Mouse (Mus musculus) heart, embryonic 14.5 days (tissue): Measurements from ENCODE around the gene C1qtnf2. TPM values are rescaled to one million over a fixed set of nuclear protein-coding genes. Genes with fewer than 3 reads are reported as not detected.
A peak's percentile ranks its signal among the peaks of the same experiment; 100 is the strongest.

Source experiments
- ATAC-seq: fragments of 200-750 bp; cut with Nextera tagmentation; 2 replicates; pipeline ENCODE4 v1.8.0; 2017; ENCODE audit warnings: low read depth, moderate TSS enrichment; ENCODE audit not compliant: insufficient number of reproducible peaks, insufficient read depth, low FRiP score
- H3K27ac ChIP-seq, 2 experiments: fragments of 200-500 bp in 1 of 2; fragments of 300-500 bp in 1 of 2; sonication (generic) in 1 of 2; replicated peaks in 1 of 2; 2 replicates each; pipeline ENCODE4 v1.5.1; 2012 to 2014; ENCODE audit warnings: low read depth in 2 of 2, low read length in 2 of 2, control low read depth in 1 of 2, mild to moderate bottlenecking in 1 of 2, mixed read lengths in 1 of 2; ENCODE audit not compliant: control insufficient read depth in 1 of 2, insufficient read depth in 1 of 2
- H3K27me3 ChIP-seq: fragments of 300-500 bp; sonication (generic); 2 replicates; pipeline ENCODE4 v1.6.1; 2014; ENCODE audit warnings: mild to moderate bottlenecking, low read length, control low read depth; ENCODE audit not compliant: control insufficient read depth, insufficient read depth
- H3K36me3 ChIP-seq: fragments of 300-500 bp; sonication (generic); 2 replicates; pipeline ENCODE4 v1.6.1; 2014; ENCODE audit warnings: mild to moderate bottlenecking, control low read depth, low read length, mixed read lengths; ENCODE audit not compliant: control insufficient read depth, insufficient read depth
- H3K4me1 ChIP-seq, 2 experiments: fragments of 200-500 bp in 1 of 2; fragments of 300-500 bp in 1 of 2; sonication (generic) in 1 of 2; 2 replicates each; pipeline ENCODE4 v1.6.1; 2012 to 2014; ENCODE audit warnings: low read length in 2 of 2, control low read depth in 1 of 2, mixed read lengths in 1 of 2; ENCODE audit not compliant: control insufficient read depth in 2 of 2, insufficient read depth in 2 of 2
- H3K4me2 ChIP-seq: fragments of 300-500 bp; sonication (generic); 2 replicates; pipeline ENCODE4 v1.6.1; 2014; ENCODE audit warnings: mild to moderate bottlenecking, low read length
- H3K4me3 ChIP-seq, 2 experiments: fragments of 200-500 bp in 1 of 2; fragments of 300-500 bp in 1 of 2; sonication (generic) in 1 of 2; 2 replicates each; pipeline ENCODE4 v1.5.1; 2012 to 2014; ENCODE audit warnings: low read length in 2 of 2, mild to moderate bottlenecking in 2 of 2, control low read depth in 1 of 2, low read depth in 1 of 2, moderate library complexity in 1 of 2; ENCODE audit not compliant: control insufficient read depth in 1 of 2, insufficient read depth in 1 of 2
- H3K9ac ChIP-seq: fragments of 300-500 bp; sonication (generic); 2 replicates; pipeline ENCODE4 v1.6.1; 2014; ENCODE audit warnings: mild to moderate bottlenecking, low read length
- H3K9me3 ChIP-seq: fragments of 300-500 bp; sonication (generic); 2 replicates; pipeline ENCODE4 v1.6.1; 2016; ENCODE audit warnings: low read length, control low read depth; ENCODE audit not compliant: control insufficient read depth
- WGBS: fragments of 180-500 bp; shearing (Covaris S2); extraction: QIAGEN DNeasy Blood & Tissue Kit; methylation state at CpG from one replicate; pipeline ENCODE4 v1.1.7; 2014; 5-methylcytosine and 5-hydroxymethylcytosine counted together
- polyA plus RNA-seq: library from polyadenylated mRNA; unstranded; fragments of >200 nt; fragmentation: Nextera tagmentation; extraction: Ambion mirVana; gene quantifications from 2 replicates; pipeline ENCODE4 v1.2.1, GENCODE M21; 2014

Gene C1qtnf2
- 4.7 and 5.3 TPM in 2 replicates for polyA plus RNA-seq

- H3K27ac ChIP-seq = no peak within 1 kb of the TSS
- H3K27me3 ChIP-seq = no peaks in the 10 kb centered on the region
- 4% methylated on average over 24 of the region's 24 CpGs for WGBS
- H3K4me3 ChIP-seq = peak within 1 kb of the TSS; percentile 36 to 46
- no peaks in the 10 kb centered on the region for H3K9me3 ChIP-seq
- peaks cover 8 to 10% of the 10 kb centered on the region in 2 experiments for H3K4me1 ChIP-seq
- H3K4me2 ChIP-seq = peak within 1 kb of the TSS; percentile 75
- no peaks in the 10 kb centered on the region for H3K36me3 ChIP-seq
- H3K9ac ChIP-seq = peak within 1 kb of the TSS; percentile 57
- ATAC-seq = peak; percentile 59
Observed at GRCm38 (mm10) chr11:43474225-43474774, at the start of gene C1qtnf2. C1qtnf2 (plus strand) TSS chr11:43474276.

- Histone ChIP-seq H3K9me3 (no peaks in the 10 kb centered on the region), H3K27me3 (no peaks in the 10 kb centered on the region), H3K27ac (no peak overlapping the region), H3K9ac (no peak overlapping the region), H3K4me3 (no peak overlapping the region), H3K4me1 (peaks cover 2 to 7% of the 10 kb centered on the region in 2 experiments), H3K36me3 (peaks cover 38% of the 10 kb centered on the region), H3K4me2 (no peak overlapping the region)
- 75% methylated on average over 5 of the region's 5 CpGs for WGBS
- ATAC-seq = no peak
Observed at GRCm38 (mm10) chr11:43424386-43424785, 49.7 kb upstream of the C1qtnf2 start.

GRCm38 (mm10) chr11:43425166-43425709, 48.8 kb upstream of the C1qtnf2 start:
- Histone ChIP-seq H3K9me3 (no peaks in the 10 kb centered on the region), H3K27ac (no peak overlapping the region), H3K27me3 (no peaks in the 10 kb centered on the region), H3K4me3 (peak overlapping the region in 1 of 2 experiments; percentile 66; a peak in 2 of 4 replicates), H3K4me2 (peak overlapping the region; percentile 70), H3K4me1 (peaks cover 2 to 7% of the 10 kb centered on the region in 2 experiments), H3K36me3 (peaks cover 36% of the 10 kb centered on the region), H3K9ac (peak overlapping the region; percentile 81)
- WGBS = 62% methylated on average over 9 of the region's 9 CpGs
- ATAC-seq = no peak

GRCm38 (mm10) chr11:43425824-43426413, 48.2 kb upstream of the C1qtnf2 start, which contains the start of gene Pttg1:
Pttg1 (minus strand) TSS chr11:43426251.
- ATAC-seq = peak; percentile 89
- 3% methylated on average over 27 of the region's 27 CpGs for WGBS

GRCm38 (mm10) chr11:43426414-43426884, 47.6 kb upstream of the C1qtnf2 start:
- H3K4me3 ChIP-seq = peak overlapping the region; percentile 66 to 83
- H3K36me3 ChIP-seq = peaks cover 26% of the 10 kb centered on the region
- H3K9me3 ChIP-seq = no peaks in the 10 kb centered on the region
- ATAC-seq = peak; percentile 38; the same call in 1 of the 2 replicates
- H3K27ac ChIP-seq = peak overlapping the region; percentile 79 to 90
- 12% methylated on average over 7 of the region's 7 CpGs for WGBS
- H3K4me2 ChIP-seq = peak overlapping the region; percentile 70
- peaks cover 2 to 7% of the 10 kb centered on the region in 2 experiments for H3K4me1 ChIP-seq
- peak overlapping the region; percentile 81 for H3K9ac ChIP-seq
- H3K27me3 ChIP-seq = no peaks in the 10 kb centered on the region

More at GRCm38 (mm10) chr11:43425824-43426413, 48.2 kb upstream of the C1qtnf2 start, which contains the start of gene Pttg1:
- H3K9ac ChIP-seq = peak within 1 kb of the TSS; percentile 81
- peaks cover 2 to 7% of the 10 kb centered on the region in 2 experiments for H3K4me1 ChIP-seq
- no peaks in the 10 kb centered on the region for H3K9me3 ChIP-seq
- no peaks in the 10 kb centered on the region for H3K27me3 ChIP-seq
- H3K4me2 ChIP-seq = peak within 1 kb of the TSS; percentile 70
- peak within 1 kb of the TSS; percentile 79 to 90 for H3K27ac ChIP-seq
- peak within 1 kb of the TSS; percentile 66 to 83 for H3K4me3 ChIP-seq
- peaks cover 29% of the 10 kb centered on the region for H3K36me3 ChIP-seq

GRCm38 (mm10) chr11:43433254-43434023, 40.6 kb upstream of the C1qtnf2 start, which contains the start of gene Slu7:
Slu7 (plus strand) TSS chr11:43433744.
- Histone ChIP-seq H3K27ac (peak within 1 kb of the TSS; percentile 33 to 62; a peak in 1 of 4 replicates), H3K27me3 (no peaks in the 10 kb centered on the region), H3K9me3 (no peaks in the 10 kb centered on the region), H3K36me3 (peaks cover 13% of the 10 kb centered on the region), H3K9ac (peak within 1 kb of the TSS; percentile 85), H3K4me3 (peak within 1 kb of the TSS; percentile 84 to 92), H3K4me1 (peaks cover 0 to 9% of the 10 kb centered on the region in 2 experiments; a peak in 2 of 4 replicates), H3K4me2 (peak within 1 kb of the TSS; percentile 81)
- ATAC-seq = peak; percentile 66; the same call in 1 of the 2 replicates
- 8% methylated on average over 38 of the region's 38 CpGs for WGBS

- Histone ChIP-seq H3K4me1 (peaks cover 0 to 9% of the 10 kb centered on the region in 2 experiments; a peak in 2 of 4 replicates), H3K27ac (peak overlapping the region; percentile 33 to 62; a peak in 1 of 4 replicates), H3K9ac (peak overlapping the region; percentile 85), H3K27me3 (no peaks in the 10 kb centered on the region), H3K4me3 (peak overlapping the region; percentile 84 to 92), H3K9me3 (no peaks in the 10 kb centered on the region), H3K36me3 (peaks cover 19% of the 10 kb centered on the region), H3K4me2 (peak overlapping the region; percentile 81)
- 0% methylated on average over 9 of the region's 9 CpGs for WGBS
- ATAC-seq = no peak
Observed at GRCm38 (mm10) chr11:43434024-43434407, 40.1 kb upstream of the C1qtnf2 start.
